Mouse (Mus musculus): ENCODE results near the gene Mtx1.

Gene Mtx1

DNA sequence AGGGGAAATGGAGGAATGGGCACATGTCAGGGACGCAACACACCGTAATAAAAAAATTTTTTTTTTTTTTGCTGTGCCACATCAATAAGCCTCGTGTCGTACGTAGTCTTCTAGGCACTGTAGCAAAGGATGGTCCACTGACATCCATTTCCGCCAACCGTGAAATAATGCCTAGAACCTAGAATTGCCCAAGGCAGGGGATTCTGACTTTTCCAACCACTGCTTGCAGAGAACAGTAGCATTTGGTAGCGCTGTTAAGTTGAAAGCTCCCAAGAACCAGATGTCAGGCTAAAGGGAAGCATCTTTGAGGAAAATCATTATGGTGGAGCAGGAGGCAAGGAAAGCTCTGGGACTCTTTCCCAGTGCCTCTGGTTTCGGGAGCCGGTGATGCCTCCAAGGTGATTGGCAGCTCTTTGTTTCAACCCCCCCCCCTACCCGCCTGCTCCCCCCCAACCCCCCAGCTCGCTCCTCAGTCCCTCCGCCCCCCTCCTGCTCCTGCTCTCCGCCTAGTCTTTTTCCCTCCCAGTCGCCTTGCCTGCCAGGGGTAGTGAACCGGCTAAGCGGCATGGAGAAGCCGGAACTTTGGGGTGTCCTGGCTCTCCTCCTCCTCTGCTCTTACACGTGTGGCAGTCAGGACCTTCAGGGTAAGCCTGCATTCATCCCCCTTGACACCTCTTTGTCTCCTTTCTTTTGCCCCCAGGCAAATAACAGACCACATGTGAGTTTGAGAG lies 12.0 kb downstream of the Mtx1 start, which contains the start of gene Thbs3:
TSS of gene Thbs3 (plus strand) at position 500 of the 731 bp plus-strand sequence.
- no peak for DNase-seq (ENCODE audit: low read depth, low spot score)

GRCm38 (mm10) chr3:89213803-89214530 lies 12.9 kb downstream of the Mtx1 start:
- peak; percentile 79 for DNase-seq (ENCODE audit: low read depth, low spot score)

DNA sequence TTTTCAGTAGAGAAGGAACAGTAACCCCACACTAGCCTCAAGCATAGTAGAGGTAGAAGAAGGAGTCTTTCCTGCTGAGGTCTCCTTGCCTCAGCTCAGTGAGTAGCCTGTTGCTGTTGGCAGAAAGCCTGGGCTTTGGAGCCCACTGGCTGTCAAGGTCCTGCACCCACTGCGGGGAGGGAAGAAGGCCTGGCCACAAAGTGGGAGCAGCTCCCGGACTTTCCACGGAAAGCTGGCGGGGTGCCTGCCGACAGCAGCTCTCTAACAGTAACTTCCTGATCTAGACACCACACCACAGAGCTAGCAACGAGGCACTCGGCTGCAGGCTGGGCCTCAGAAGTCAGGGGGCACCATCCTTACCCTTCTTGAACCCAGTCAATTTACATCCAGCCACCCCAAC lies 16.2 kb downstream of the Mtx1 start:
- no peak for DNase-seq (ENCODE audit: low read depth, low spot score)

DNA sequence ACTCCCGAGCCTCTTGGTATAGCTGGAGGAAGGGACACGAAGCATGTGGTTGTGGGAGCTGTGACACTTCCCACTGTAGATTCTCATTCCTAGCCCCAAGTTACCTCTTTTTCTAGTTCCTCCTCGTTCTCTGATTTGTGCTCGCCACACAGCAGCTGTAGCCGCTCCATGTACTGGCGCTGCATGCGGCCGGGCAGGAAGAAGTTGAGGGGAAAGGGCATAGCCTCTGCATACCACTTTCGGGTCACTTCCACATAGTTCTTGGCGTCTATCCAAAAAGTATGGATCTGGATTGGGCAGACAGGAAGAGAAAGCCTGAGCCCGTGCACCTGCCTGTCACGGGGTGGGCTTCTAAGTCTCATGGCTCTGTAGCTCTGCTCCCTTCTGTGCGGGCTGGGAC lies 16.7 kb downstream of the Mtx1 start:
- DNase-seq (ENCODE audit: low read depth, low spot score): no peak

GRCm38 (mm10) chr3:89209731-89210130 lies 17.2 kb downstream of the Mtx1 start:
- no peak for DNase-seq (ENCODE audit: low read depth, low spot score)

GRCm38 (mm10) chr3:89208736-89209135 lies 18.2 kb downstream of the Mtx1 start:
- no peak for DNase-seq (ENCODE audit: low read depth, low spot score)

DNA sequence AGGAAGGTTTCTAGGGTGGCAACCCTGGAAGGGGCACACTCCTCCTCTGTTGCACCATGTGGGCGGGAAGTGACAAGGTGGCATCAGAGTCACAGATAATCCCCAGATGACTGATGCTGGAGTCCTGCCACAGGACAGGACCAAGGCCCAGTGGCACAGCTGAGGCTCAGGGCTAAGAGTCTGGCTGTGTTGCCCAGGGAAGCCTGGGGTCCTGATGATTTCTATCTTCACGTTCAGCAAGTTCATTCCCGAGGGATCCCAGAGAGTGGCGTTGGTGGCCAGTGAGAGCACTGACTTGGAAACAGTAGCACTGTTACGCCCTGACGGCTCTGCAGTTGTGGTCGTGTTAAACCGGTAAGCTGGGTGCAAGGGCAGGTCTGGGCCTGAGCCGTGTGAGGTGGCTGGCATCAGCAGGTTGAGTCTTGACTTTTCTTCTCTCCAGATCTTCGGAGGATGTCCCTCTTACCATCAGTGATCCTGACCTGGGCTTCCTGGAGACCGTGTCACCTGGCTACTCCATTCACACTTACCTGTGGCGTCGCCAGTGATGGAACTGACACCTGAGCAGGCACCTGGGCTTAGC lies 18.7 kb downstream of the Mtx1 start:
- DNase-seq (ENCODE audit: low read depth, low spot score): no peak

DNA sequence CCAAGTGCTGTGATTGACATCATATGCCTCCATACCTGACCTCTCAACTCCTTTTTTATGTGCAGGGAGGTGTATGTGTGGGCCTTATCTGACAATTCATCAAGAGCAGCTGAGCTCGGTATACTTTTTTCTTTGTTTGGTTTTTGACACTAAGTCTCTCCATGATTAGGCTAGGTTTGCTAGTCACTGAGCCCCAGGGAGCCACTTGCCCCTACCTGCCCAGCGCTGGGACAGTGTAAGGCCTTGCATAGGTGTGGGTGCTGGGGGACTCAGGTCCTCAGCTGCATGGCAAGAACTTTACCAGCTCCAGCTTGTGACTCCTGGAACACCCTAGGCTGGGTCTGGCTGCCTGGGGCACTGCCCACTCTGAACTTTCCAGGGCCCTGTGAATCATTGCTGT lies 20.2 kb downstream of the Mtx1 start:
- DNase-seq (ENCODE audit: low read depth, low spot score): no peak

DNA sequence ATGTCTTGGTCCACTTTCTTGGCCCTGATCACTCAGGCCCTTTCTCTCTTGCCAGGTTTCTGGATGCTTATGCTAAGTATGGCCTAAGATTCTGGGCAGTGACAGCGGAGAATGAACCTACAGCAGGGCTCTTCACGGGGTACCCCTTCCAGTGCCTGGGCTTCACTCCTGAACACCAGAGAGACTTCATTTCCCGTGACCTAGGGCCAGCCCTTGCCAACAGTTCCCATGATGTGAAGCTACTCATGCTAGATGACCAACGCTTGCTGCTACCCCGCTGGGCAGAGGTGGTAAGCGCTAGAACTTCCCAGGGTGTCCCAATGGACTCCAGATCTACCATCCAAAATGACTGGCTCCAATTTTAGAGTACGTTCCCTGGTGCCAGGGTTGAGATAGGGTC lies 20.8 kb downstream of the Mtx1 start:
- no peak for DNase-seq (ENCODE audit: low read depth, low spot score)

DNA sequence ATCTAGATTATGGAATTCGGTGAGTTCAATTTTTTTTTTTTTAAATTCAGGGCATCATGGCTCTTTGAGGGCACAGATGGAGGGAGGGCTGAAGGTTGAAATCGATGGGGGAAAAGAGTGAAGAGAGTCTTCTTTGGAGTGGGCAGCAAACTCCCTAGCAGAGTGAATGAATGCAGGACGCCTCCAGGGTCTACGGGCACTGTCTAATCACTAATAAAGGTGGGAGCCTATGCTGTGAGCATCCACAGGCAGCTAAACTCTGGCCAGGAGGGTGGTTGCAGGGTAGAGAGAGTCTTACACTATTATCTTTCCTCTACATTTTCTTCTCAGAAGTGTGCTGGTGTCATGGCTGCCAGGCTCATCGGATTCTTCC lies 23.8 kb downstream of the Mtx1 start:
- no peak for DNase-seq (ENCODE audit: low read depth, low spot score)

- peak; percentile 86 for DNase-seq (ENCODE audit: low read depth, low spot score)
Observed at GRCm38 (mm10) chr3:89202253-89203141, 24.4 kb downstream of the Mtx1 start, which contains the start of gene Gba. Gene Gba (plus strand): TSS chr3:89202928.

GRCm38 (mm10) chr3:89199839-89200238 lies 27.0 kb downstream of the Mtx1 start:
- DNase-seq (ENCODE audit: low read depth, low spot score): no peak

GRCm38 (mm10) chr3:89195979-89196877 lies 30.7 kb downstream of the Mtx1 start:
- DNase-seq (ENCODE audit: low read depth, low spot score): peak; percentile 73

GRCm38 (mm10) chr3:89193853-89194252 lies 33.0 kb downstream of the Mtx1 start:
- DNase-seq (ENCODE audit: low read depth, low spot score): no peak

- no peak for DNase-seq (ENCODE audit: low read depth, low spot score)
Observed at GRCm38 (mm10) chr3:89193351-89193750, 33.5 kb downstream of the Mtx1 start.

DNA sequence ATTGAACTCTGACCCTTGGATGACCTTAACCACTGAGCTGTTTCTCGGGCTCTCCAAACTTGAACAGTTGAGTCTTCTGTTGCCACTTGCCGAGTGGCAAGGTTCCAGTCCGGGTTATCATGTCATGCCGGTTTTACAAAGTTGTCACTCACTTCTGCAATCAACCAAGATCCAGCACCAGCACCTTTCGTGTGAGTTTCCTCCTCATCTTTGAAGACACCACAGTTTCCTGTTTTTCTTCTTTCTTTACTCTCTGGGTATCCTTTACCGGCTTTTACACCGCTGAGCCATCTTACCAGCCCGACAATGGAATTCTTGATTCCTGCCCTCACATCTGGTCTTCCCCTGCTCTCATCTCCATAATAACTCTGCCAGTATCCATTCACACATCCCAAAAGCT lies 36.5 kb downstream of the Mtx1 start:
- DNase-seq (ENCODE audit: low read depth, low spot score): no peak

- DNase-seq (ENCODE audit: low read depth, low spot score): no peak
Observed at GRCm38 (mm10) chr3:89188478-89188875, 38.4 kb downstream of the Mtx1 start.

DNA sequence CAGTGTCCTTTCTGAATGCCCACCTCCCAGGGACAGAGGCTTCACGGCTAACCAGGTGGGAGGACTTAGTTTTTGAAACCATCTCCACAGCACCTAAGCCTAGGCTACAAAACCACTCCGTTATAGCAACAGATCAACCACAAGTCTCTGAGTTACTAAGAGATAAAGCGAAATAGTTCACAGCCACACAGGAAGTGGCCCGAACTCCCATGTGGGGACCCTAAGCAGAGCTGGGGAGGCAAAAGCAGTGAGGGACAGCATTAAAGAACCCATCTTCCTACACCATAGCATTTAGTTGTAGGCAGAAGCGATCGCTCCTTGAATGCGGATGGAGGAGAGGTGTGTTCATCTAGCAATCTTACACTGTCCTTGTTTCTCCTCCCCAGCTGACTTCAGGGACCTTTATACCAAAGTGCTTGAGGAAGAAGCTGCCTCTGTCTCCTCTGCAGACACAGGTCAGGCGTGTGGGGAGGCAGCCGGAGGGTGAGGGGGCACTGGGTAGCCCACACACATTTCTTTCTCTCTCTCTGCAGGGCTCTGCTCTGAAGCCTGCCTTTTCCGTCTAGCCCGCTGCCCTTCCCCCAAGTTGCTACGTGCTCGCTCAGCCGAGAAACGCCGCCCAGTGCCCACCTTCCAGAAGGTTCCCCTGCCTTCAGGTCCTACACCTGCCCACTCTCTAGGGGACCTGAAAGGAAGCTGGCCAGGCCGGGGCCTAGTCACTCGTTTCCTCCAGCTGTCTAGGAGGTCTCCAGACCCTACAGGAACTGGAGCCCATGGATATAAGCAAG lies 39.0 kb downstream of the Mtx1 start:
- DNase-seq (ENCODE audit: low read depth, low spot score): no peak

- DNase-seq (ENCODE audit: low read depth, low spot score): no peak
Observed at GRCm38 (mm10) chr3:89187197-89187596, 39.7 kb downstream of the Mtx1 start.

- DNase-seq (ENCODE audit: low read depth, low spot score): no peak
Observed at GRCm38 (mm10) chr3:89183959-89184315, 43.0 kb downstream of the Mtx1 start.
